Mouse (Mus musculus) lung, adult 2 months (tissue): ENCODE data around the gene Ing5.

Experiments used
- CTCF ChIP-seq: fragments of 200-500 bp; IDR thresholded peaks from 2 replicates; pipeline ENCODE4 v1.5.1; 2011; ENCODE audit warnings: mild to moderate bottlenecking, low read length, control low read depth; ENCODE audit not compliant: insufficient read depth
- POLR2A ChIP-seq: fragments of 200-500 bp; IDR thresholded peaks from 2 replicates; pipeline ENCODE4 v1.6.1; 2011; ENCODE audit warnings: low read depth, mild to moderate bottlenecking, control low read depth, low read length, borderline replicate concordance; ENCODE audit errors: extremely low read depth

GRCm38 (mm10) chr1:93802771-93803170 is 994 bp upstream of the Ing5 start:
- no peak for TF ChIP-seq CTCF
- no peak for TF ChIP-seq POLR2A
